Mouse (Mus musculus): Measurements from ENCODE around the gene Bcl2. TPM values are rescaled to one million over a fixed set of nuclear protein-coding genes. Genes with fewer than 3 reads are reported as not detected.

Bcl2 gene
- polyA plus RNA-seq, 1 experiment from 2014 or later: 19.2 TPM

GRCm38 (mm10) chr1:106666140-106667088 is 47.7 kb downstream of the Bcl2 start:
- no peaks in the 10 kb centered on the region for H3K36me3 ChIP-seq (ENCODE audit: control insufficient read depth, insufficient read depth, low read length)
- no peaks in the 10 kb centered on the region for H3K9me3 ChIP-seq (ENCODE audit: control insufficient read depth, low read depth, low read length)
- 44% methylated on average over 8 of the region's 8 CpGs for WGBS
- no peak overlapping the region for H3K9ac ChIP-seq (replicated peaks; ENCODE audit: low read depth, low read length)
- H3K4me2 ChIP-seq (replicated peaks; ENCODE audit: low read depth, low read length): no peak overlapping the region
- peaks cover 14% of the 10 kb centered on the region for H3K4me1 ChIP-seq (ENCODE audit: control insufficient read depth, insufficient read depth, low read length)
- no peaks in the 10 kb centered on the region for H3K27me3 ChIP-seq (ENCODE audit: control insufficient read depth, insufficient read depth, low read length)
- H3K4me3 ChIP-seq (ENCODE audit: low read depth, low read length): no peak overlapping the region
- 0 out of 2 replicates have a peak overlapping the region, but pooled peaks have one; percentile 52 for H3K27ac ChIP-seq (ENCODE audit: low read length)
- peak; percentile 63; the same call in 1 of the 2 replicates for ATAC-seq (ENCODE audit: insufficient number of reproducible peaks, insufficient read depth, low FRiP score, low read depth)

DNA sequence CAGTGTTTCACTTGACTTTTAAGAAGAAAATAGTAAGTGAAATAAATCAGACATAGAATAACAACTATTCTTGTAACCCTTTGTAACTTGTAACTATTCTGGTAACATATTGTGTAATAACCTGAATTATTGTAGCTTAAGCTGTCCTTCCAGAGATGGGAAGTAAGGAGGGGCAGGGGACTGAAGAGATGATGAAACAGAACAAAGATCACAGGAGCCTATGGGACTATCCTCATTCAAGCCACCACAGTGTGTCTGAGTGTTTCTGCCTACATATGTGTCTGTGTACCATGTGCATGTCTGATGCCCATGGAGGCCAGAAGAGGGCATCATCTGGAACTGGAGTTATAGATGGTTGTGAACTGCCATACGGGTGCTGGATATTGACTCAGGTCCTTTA is 49.1 kb downstream of the Bcl2 start:
- ATAC-seq (ENCODE audit: insufficient number of reproducible peaks, insufficient read depth, low FRiP score, low read depth): no peak

GRCm38 (mm10) chr1:106662486-106662885 is 51.6 kb downstream of the Bcl2 start:
- Histone ChIP-seq H3K27me3 (ENCODE audit: control insufficient read depth, insufficient read depth, low read length) (no peaks in the 10 kb centered on the region), H3K4me2 (replicated peaks; ENCODE audit: low read depth, low read length) (no peak overlapping the region), H3K9me3 (ENCODE audit: control insufficient read depth, low read depth, low read length) (no peaks in the 10 kb centered on the region), H3K27ac (ENCODE audit: low read length) (no peak overlapping the region), H3K36me3 (ENCODE audit: control insufficient read depth, insufficient read depth, low read length) (no peaks in the 10 kb centered on the region), H3K4me1 (ENCODE audit: control insufficient read depth, insufficient read depth, low read length) (peaks cover 14% of the 10 kb centered on the region), H3K4me3 (ENCODE audit: low read depth, low read length) (no peak overlapping the region), H3K9ac (replicated peaks; ENCODE audit: low read depth, low read length) (no peak overlapping the region)
- no peak for ATAC-seq (ENCODE audit: insufficient number of reproducible peaks, insufficient read depth, low FRiP score, low read depth)
- WGBS: 84% methylated on average over 5 of the region's 5 CpGs

More for the DNA sequence above, 49.1 kb downstream of the Bcl2 start:
- H3K4me3 ChIP-seq (ENCODE audit: low read depth, low read length): no peak overlapping the region
- no peak overlapping the region for H3K9ac ChIP-seq (replicated peaks; ENCODE audit: low read depth, low read length)
- H3K27ac ChIP-seq (ENCODE audit: low read length): no peak overlapping the region
- peaks cover 14% of the 10 kb centered on the region for H3K4me1 ChIP-seq (ENCODE audit: control insufficient read depth, insufficient read depth, low read length)
- no peaks in the 10 kb centered on the region for H3K27me3 ChIP-seq (ENCODE audit: control insufficient read depth, insufficient read depth, low read length)
- no peaks in the 10 kb centered on the region for H3K36me3 ChIP-seq (ENCODE audit: control insufficient read depth, insufficient read depth, low read length)
- no peak overlapping the region for H3K4me2 ChIP-seq (replicated peaks; ENCODE audit: low read depth, low read length)
- 88% methylated on average over 1 of the region's 1 CpGs for WGBS
- H3K9me3 ChIP-seq (ENCODE audit: control insufficient read depth, low read depth, low read length): no peaks in the 10 kb centered on the region

- Histone ChIP-seq H3K27me3 (ENCODE audit: control insufficient read depth, insufficient read depth, low read length) (no peaks in the 10 kb centered on the region), H3K4me2 (replicated peaks; ENCODE audit: low read depth, low read length) (no peak overlapping the region), H3K27ac (ENCODE audit: low read length) (no peak overlapping the region), H3K36me3 (ENCODE audit: control insufficient read depth, insufficient read depth, low read length) (no peaks in the 10 kb centered on the region), H3K9ac (replicated peaks; ENCODE audit: low read depth, low read length) (no peak overlapping the region), H3K4me1 (ENCODE audit: control insufficient read depth, insufficient read depth, low read length) (no peaks in the 10 kb centered on the region), H3K4me3 (ENCODE audit: low read depth, low read length) (no peak overlapping the region), H3K9me3 (ENCODE audit: control insufficient read depth, low read depth, low read length) (no peaks in the 10 kb centered on the region)
- ATAC-seq (ENCODE audit: insufficient number of reproducible peaks, insufficient read depth, low FRiP score, low read depth): peak; percentile 33; the same call in 1 of the 2 replicates
- WGBS: 93% methylated on average over 5 of the region's 5 CpGs
Observed at GRCm38 (mm10) chr1:106658293-106658847, 55.7 kb downstream of the Bcl2 start.

- Histone ChIP-seq H3K4me2 (replicated peaks; ENCODE audit: low read depth, low read length) (no peak overlapping the region), H3K4me3 (ENCODE audit: low read depth, low read length) (no peak overlapping the region), H3K9ac (replicated peaks; ENCODE audit: low read depth, low read length) (no peak overlapping the region), H3K9me3 (ENCODE audit: control insufficient read depth, low read depth, low read length) (no peaks in the 10 kb centered on the region), H3K27me3 (ENCODE audit: control insufficient read depth, insufficient read depth, low read length) (no peaks in the 10 kb centered on the region), H3K36me3 (ENCODE audit: control insufficient read depth, insufficient read depth, low read length) (no peaks in the 10 kb centered on the region), H3K27ac (ENCODE audit: low read length) (no peak overlapping the region), H3K4me1 (ENCODE audit: control insufficient read depth, insufficient read depth, low read length) (peaks cover 3% of the 10 kb centered on the region; the same call in 1 of the 2 replicates)
- 74% methylated on average over 5 of the region's 5 CpGs for WGBS
- no peak for ATAC-seq (ENCODE audit: insufficient number of reproducible peaks, insufficient read depth, low FRiP score, low read depth)
Observed at GRCm38 (mm10) chr1:106656207-106656738, 57.8 kb downstream of the Bcl2 start.

DNA sequence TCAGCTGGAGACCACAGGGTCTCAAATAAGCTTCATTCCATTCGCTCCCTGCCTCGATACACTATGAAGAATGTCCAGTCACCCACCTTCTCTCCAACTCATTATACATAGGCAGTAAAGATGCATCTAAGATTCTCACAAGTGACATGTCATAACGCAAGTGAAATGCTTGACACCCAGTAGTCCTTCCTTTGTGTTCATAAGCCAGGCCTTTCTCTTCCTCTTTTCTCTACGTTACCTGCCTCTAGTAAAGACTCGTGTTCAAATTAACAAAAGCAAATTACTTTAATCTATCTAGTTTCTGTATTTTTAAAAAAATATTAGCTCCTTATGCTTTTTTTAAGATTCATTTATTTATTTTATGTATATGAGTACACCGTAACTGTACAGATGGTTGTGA is 59.8 kb downstream of the Bcl2 start:
- H3K4me1 ChIP-seq (ENCODE audit: control insufficient read depth, insufficient read depth, low read length): peaks cover 8% of the 10 kb centered on the region; the same call in 1 of the 2 replicates
- H3K27me3 ChIP-seq (ENCODE audit: control insufficient read depth, insufficient read depth, low read length): no peaks in the 10 kb centered on the region
- H3K9ac ChIP-seq (replicated peaks; ENCODE audit: low read depth, low read length): no peak overlapping the region
- no peaks in the 10 kb centered on the region for H3K9me3 ChIP-seq (ENCODE audit: control insufficient read depth, low read depth, low read length)
- no peak overlapping the region for H3K4me2 ChIP-seq (replicated peaks; ENCODE audit: low read depth, low read length)
- no peak overlapping the region for H3K27ac ChIP-seq (ENCODE audit: low read length)
- 93% methylated on average over 6 of the region's 6 CpGs for WGBS
- no peak for ATAC-seq (ENCODE audit: insufficient number of reproducible peaks, insufficient read depth, low FRiP score, low read depth)
- H3K4me3 ChIP-seq (ENCODE audit: low read depth, low read length): no peak overlapping the region
- no peaks in the 10 kb centered on the region for H3K36me3 ChIP-seq (ENCODE audit: control insufficient read depth, insufficient read depth, low read length)

DNA sequence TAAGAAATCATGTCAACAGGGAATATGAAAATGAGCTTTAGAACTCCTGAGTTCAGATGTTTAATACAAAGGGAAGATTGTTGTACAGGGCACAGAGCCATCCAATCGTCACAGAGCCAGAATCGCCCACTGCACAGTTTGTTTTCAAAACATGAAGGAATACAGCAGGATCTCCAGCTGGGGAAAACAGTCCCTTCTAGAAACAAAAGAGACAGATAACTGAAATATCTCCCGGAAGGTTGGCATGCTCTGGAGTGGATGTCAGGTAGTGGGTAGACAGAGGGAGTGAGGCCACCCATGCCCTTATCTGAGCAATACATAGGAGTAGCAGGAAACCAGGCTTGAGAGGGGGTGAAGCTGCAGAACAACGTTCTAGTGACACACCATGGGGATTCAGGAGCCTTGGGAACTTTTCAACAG is 60.6 kb downstream of the Bcl2 start:
- ATAC-seq (ENCODE audit: insufficient number of reproducible peaks, insufficient read depth, low FRiP score, low read depth): no peak
- no peak overlapping the region for H3K9ac ChIP-seq (replicated peaks; ENCODE audit: low read depth, low read length)
- 66% methylated on average over 4 of the region's 4 CpGs for WGBS
- H3K4me2 ChIP-seq (replicated peaks; ENCODE audit: low read depth, low read length): no peak overlapping the region
- peaks cover 8% of the 10 kb centered on the region; the same call in 1 of the 2 replicates for H3K4me1 ChIP-seq (ENCODE audit: control insufficient read depth, insufficient read depth, low read length)
- no peaks in the 10 kb centered on the region for H3K27me3 ChIP-seq (ENCODE audit: control insufficient read depth, insufficient read depth, low read length)
- H3K27ac ChIP-seq (ENCODE audit: low read length): no peak overlapping the region
- H3K36me3 ChIP-seq (ENCODE audit: control insufficient read depth, insufficient read depth, low read length): no peaks in the 10 kb centered on the region
- H3K9me3 ChIP-seq (ENCODE audit: control insufficient read depth, low read depth, low read length): no peaks in the 10 kb centered on the region
- no peak overlapping the region for H3K4me3 ChIP-seq (ENCODE audit: low read depth, low read length)

GRCm38 (mm10) chr1:106651211-106651610 is 62.9 kb downstream of the Bcl2 start:
- 39% methylated on average over 7 of the region's 7 CpGs for WGBS
- Histone ChIP-seq H3K9me3 (ENCODE audit: control insufficient read depth, low read depth, low read length) (no peaks in the 10 kb centered on the region), H3K9ac (replicated peaks; ENCODE audit: low read depth, low read length) (no peak overlapping the region), H3K27me3 (ENCODE audit: control insufficient read depth, insufficient read depth, low read length) (no peaks in the 10 kb centered on the region), H3K4me2 (replicated peaks; ENCODE audit: low read depth, low read length) (no peak overlapping the region), H3K4me3 (ENCODE audit: low read depth, low read length) (no peak overlapping the region), H3K4me1 (ENCODE audit: control insufficient read depth, insufficient read depth, low read length) (peaks cover 8% of the 10 kb centered on the region; the same call in 1 of the 2 replicates), H3K27ac (ENCODE audit: low read length) (no peak overlapping the region), H3K36me3 (ENCODE audit: control insufficient read depth, insufficient read depth, low read length) (no peaks in the 10 kb centered on the region)
- no peak; the same call in 1 of the 2 replicates for ATAC-seq (ENCODE audit: insufficient number of reproducible peaks, insufficient read depth, low FRiP score, low read depth)

All from stomach, embryonic 14.5 days (tissue).